Mouse (Mus musculus): ENCODE data around the gene Herc3. TPM values are rescaled to one million over a fixed set of nuclear protein-coding genes. Genes with fewer than 3 reads are reported as not detected.

Gene Herc3
- polyA plus RNA-seq, 1 experiment from 2014 or later: 20.1 TPM

DNA sequence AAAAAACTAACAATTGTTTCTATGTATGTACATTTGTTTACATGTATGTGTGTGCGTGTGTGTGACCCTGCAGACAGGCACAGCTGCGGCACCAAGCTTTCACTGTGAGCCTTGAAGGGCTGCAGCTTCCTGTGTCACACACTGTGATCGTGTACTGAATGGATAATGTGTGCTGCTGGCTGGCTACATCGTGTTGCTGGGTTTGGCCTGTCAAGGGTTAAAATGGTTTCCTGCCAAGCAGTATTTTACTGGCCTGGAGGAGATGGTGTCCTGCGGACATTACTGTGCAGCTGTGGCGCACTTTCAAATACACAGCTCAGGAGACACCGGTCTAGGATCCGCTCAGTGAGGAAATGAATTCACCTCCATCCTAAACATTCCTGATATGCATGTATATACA lies 71.9 kb downstream of the Herc3 start:
- H3K36me3 ChIP-seq: peaks cover 7% of the 10 kb centered on the region; the same call in 1 of the 2 replicates
- H3K27ac ChIP-seq (replicated peaks): peak overlapping the region; percentile 76
- H3K4me1 ChIP-seq (replicated peaks): peaks cover 14% of the 10 kb centered on the region
- peak overlapping the region; percentile 44 for H3K4me2 ChIP-seq
- ATAC-seq (ENCODE audit: low read depth): peak; percentile 86
- H3K4me3 ChIP-seq: peak overlapping the region; percentile 12; the same call in 1 of the 2 replicates
- WGBS: 8% methylated on average over 8 of the region's 8 CpGs
- peaks cover 16% of the 10 kb centered on the region for H3K9me3 ChIP-seq
- 0 out of 2 replicates have a peak overlapping the region, but pooled peaks have one; percentile 26 for H3K9ac ChIP-seq
- H3K27me3 ChIP-seq: no peaks in the 10 kb centered on the region

DNA sequence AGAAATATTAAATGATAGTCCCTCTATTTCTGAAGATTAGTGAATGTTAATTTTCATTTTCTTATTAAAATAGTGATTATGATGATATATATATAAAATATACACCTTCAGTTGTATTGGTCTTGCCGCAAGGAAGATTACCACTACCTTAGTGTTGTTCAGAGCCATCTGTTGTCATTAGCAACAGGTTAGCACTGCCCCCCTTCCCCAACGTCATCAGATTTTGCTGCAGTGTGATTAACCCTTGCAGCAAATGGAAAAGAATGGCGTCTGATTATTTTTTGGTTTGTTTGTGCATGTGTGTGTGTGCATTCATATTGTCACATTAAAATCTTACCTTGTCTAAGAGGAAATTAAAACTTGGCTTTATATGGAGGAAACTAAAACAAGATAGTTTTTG lies 73.3 kb downstream of the Herc3 start:
- no peak for ATAC-seq (ENCODE audit: low read depth)
- no peaks in the 10 kb centered on the region for H3K27me3 ChIP-seq
- H3K9ac ChIP-seq: no peak overlapping the region
- peaks cover 16% of the 10 kb centered on the region for H3K9me3 ChIP-seq
- peaks cover 7% of the 10 kb centered on the region; the same call in 1 of the 2 replicates for H3K36me3 ChIP-seq
- H3K4me3 ChIP-seq: no peak overlapping the region
- WGBS: 49% methylated on average over 3 of the region's 3 CpGs
- H3K27ac ChIP-seq (replicated peaks): no peak overlapping the region
- H3K4me1 ChIP-seq (replicated peaks): peaks cover 14% of the 10 kb centered on the region
- H3K4me2 ChIP-seq: no peak overlapping the region

DNA sequence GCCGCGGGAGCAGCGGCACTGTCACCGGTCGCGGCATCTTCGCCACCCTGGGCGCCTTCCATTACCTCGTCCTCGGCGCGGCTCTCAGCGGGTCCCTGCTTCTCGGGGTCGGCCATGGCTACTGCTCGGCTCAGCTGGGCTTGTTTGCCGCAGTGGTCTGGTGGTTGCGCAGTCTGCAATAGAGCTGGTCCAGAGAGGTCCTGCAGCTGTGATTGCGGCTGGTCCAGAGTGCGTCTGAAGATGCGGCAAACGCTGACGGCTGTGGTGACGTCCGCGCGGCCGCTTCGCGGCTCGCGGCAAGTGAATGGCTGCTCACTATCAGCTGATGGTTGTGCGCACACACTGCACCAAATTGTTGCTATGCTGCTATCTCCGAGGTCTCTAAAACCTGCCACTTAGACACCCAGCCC lies 75.6 kb downstream of the Herc3 start, which contains the start of gene Nap1l5:
TSS of gene Nap1l5 (minus strand) at position 225 of the 410 bp plus-strand sequence.
- peaks cover 16% of the 10 kb centered on the region for H3K9me3 ChIP-seq
- peak within 1 kb of the TSS; percentile 83 for H3K27ac ChIP-seq (replicated peaks)

DNA sequence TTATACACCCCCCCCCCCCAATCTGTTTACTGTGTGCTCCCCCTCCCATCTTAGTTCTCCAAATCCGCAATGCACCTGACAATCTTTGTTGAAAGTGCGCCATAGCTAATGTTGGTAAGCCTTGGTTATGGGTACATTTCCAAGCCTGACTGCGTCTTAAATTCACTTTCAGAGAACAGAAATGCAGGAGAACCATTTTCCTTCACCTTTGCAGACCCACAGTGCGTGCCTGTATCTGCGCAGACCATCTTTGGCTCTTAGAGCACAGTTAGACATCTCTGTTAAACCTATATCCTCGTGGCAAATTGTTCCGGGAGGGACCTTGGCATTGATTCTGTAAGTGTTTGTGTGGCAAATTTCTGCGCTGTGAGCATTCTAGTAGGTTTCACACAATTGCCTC lies 76.1 kb downstream of the Herc3 start:
- peak; percentile 25 for ATAC-seq (ENCODE audit: low read depth)
- no peaks in the 10 kb centered on the region for H3K27me3 ChIP-seq
- peaks cover 7% of the 10 kb centered on the region for H3K4me1 ChIP-seq (replicated peaks)
- H3K27ac ChIP-seq (replicated peaks): peak overlapping the region; percentile 83
- 0 out of 2 replicates have a peak overlapping the region, but pooled peaks have one; percentile 22 for H3K9ac ChIP-seq
- peaks cover 7% of the 10 kb centered on the region; the same call in 1 of the 2 replicates for H3K36me3 ChIP-seq
- peaks cover 16% of the 10 kb centered on the region for H3K9me3 ChIP-seq
- H3K4me2 ChIP-seq: peak overlapping the region; percentile 63
- H3K4me3 ChIP-seq: peak overlapping the region; percentile 50
- WGBS: 74% methylated on average over 8 of the region's 8 CpGs

More for the DNA sequence above, 75.6 kb downstream of the Herc3 start, which contains the start of gene Nap1l5:
- H3K4me2 ChIP-seq: peak within 1 kb of the TSS; percentile 63
- peaks cover 7% of the 10 kb centered on the region; the same call in 1 of the 2 replicates for H3K36me3 ChIP-seq
- peak; percentile 92 for ATAC-seq (ENCODE audit: low read depth)
- WGBS: 58% methylated on average over 34 of the region's 34 CpGs
- H3K4me3 ChIP-seq: peak within 1 kb of the TSS; percentile 50
- H3K4me1 ChIP-seq (replicated peaks): peaks cover 12% of the 10 kb centered on the region
- H3K27me3 ChIP-seq: no peaks in the 10 kb centered on the region
- H3K9ac ChIP-seq: peak within 1 kb of the TSS; percentile 77

DNA sequence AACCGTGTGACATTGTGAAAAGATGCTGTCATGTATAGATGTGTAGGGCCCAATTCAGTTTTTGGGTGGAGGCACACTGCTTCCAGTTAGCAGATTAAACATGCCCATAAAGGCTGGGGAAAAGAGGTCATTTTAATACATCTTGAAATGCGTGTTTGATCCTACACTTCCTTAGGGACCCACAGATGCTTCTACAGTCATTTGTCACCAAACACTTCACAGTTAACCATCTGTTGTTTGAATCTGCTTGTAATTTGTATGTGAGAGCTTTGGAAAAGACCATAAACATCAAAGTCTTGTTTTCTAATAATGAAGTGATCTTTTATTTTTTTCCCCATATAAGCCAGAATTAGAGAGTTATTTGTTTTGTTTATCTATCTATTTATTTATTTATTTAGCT lies 76.5 kb downstream of the Herc3 start:
- 66% methylated on average over 2 of the region's 2 CpGs for WGBS
- Histone ChIP-seq H3K36me3 (peaks cover 7% of the 10 kb centered on the region; the same call in 1 of the 2 replicates), H3K4me3 (no peak overlapping the region), H3K9me3 (peaks cover 16% of the 10 kb centered on the region), H3K4me2 (peak overlapping the region; percentile 63; the same call in 1 of the 2 replicates), H3K9ac (no peak overlapping the region), H3K27me3 (no peaks in the 10 kb centered on the region), H3K4me1 (replicated peaks) (peaks cover 6% of the 10 kb centered on the region), H3K27ac (replicated peaks) (peak overlapping the region; percentile 83)
- no peak for ATAC-seq (ENCODE audit: low read depth)

DNA sequence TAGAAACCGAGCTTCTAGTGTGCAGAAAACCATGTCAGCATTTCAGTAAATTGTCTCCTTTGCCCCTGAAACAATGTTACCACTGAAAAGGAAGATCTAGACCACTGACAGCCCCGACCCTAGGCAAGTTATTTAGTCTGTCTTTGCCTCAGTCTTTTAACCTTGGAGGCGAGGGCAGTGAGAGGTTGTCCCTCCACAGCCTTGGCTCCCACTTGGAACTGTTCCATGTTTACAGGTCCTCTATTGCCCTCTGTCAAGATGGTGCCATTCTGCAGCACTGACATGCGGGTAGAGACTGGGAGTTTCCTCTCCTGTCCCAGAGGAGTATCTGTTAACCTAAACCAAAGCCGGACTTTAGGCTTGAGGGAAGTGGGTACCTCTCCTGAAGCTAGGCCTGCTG lies 81.6 kb downstream of the Herc3 start:
- H3K9ac ChIP-seq: no peak overlapping the region
- no peaks in the 10 kb centered on the region for H3K27me3 ChIP-seq
- no peaks in the 10 kb centered on the region for H3K9me3 ChIP-seq
- H3K4me3 ChIP-seq: no peak overlapping the region
- H3K36me3 ChIP-seq: peaks cover 7% of the 10 kb centered on the region
- no peaks in the 10 kb centered on the region for H3K4me1 ChIP-seq (replicated peaks)
- no peak overlapping the region for H3K27ac ChIP-seq (replicated peaks)
- WGBS: 83% methylated on average over 5 of the region's 5 CpGs
- H3K4me2 ChIP-seq: no peak overlapping the region
- ATAC-seq (ENCODE audit: low read depth): no peak

DNA sequence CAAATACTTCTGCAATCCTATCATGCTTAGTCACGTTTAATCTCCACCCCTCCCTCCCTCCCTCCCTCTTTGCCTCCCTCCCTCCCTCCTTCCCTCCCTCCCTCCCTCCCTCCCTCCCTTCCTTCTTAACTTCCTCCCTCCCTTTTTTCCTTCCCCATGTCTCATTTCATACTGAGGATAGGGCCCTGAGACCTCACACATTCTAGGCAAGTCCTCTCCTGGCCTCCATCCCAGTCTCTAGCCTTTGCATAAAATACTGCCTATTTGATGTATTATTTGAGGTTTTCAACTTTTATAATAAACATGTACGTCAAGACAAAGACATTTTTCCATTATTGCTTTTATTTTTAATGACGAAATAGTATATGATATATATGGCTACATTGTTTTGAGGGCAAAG lies 82.3 kb downstream of the Herc3 start:
- H3K4me2 ChIP-seq: no peak overlapping the region
- no peak overlapping the region for H3K9ac ChIP-seq
- no peaks in the 10 kb centered on the region for H3K9me3 ChIP-seq
- no peak overlapping the region for H3K4me3 ChIP-seq
- H3K27me3 ChIP-seq: no peaks in the 10 kb centered on the region
- H3K27ac ChIP-seq (replicated peaks): no peak overlapping the region
- WGBS: 77% methylated on average over 3 of the region's 3 CpGs
- no peaks in the 10 kb centered on the region for H3K4me1 ChIP-seq (replicated peaks)
- peaks cover 9% of the 10 kb centered on the region for H3K36me3 ChIP-seq
- no peak for ATAC-seq (ENCODE audit: low read depth)

DNA sequence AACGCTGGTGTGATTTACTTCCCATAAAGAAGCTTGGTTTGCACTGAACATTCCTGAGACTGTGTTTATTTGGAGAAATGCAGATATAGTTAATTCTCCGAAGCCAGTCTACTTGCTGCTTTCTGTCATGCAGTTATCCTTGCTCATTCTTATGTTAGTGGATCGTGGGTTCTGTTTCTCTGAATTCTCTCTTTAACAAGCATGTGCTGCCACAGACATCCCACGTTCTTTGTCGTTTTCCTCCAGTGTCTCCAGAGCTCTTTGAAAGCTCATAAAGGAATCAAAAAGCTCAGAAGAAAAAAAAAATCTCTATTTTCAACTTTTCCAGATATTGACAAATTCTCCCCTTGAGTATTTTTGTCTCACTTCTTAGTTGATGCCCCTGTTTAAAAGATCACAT lies 82.7 kb downstream of the Herc3 start:
- Histone ChIP-seq H3K4me1 (replicated peaks) (no peaks in the 10 kb centered on the region), H3K9me3 (no peaks in the 10 kb centered on the region), H3K4me2 (no peak overlapping the region), H3K27ac (replicated peaks) (no peak overlapping the region), H3K36me3 (peaks cover 13% of the 10 kb centered on the region), H3K4me3 (no peak overlapping the region), H3K9ac (no peak overlapping the region), H3K27me3 (no peaks in the 10 kb centered on the region)
- ATAC-seq (ENCODE audit: low read depth): no peak
- 83% methylated on average over 5 of the region's 5 CpGs for WGBS

DNA sequence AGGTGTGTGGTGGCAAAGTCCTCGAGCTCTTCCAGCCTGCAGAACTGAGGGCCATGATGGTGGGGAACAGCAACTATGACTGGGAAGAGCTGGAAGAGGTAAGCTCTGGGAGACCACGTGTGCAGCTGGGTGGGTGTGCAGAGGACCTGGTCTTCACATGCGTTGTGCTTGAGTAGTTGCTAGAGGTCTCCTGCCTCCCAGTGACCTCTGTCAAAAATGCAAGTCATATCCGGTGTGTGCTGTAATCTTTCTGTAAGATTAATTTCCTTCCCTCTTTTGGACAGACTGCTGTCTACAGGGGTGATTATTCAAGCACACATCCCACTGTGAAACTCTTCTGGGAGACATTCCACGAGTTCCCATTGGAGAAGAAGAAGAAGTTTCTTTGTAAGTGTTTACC lies 85.2 kb downstream of the Herc3 start:
- Histone ChIP-seq H3K9me3 (no peaks in the 10 kb centered on the region), H3K4me2 (no peak overlapping the region), H3K9ac (no peak overlapping the region), H3K36me3 (peaks cover 18% of the 10 kb centered on the region), H3K27ac (replicated peaks) (no peak overlapping the region), H3K27me3 (no peaks in the 10 kb centered on the region), H3K4me1 (replicated peaks) (no peaks in the 10 kb centered on the region), H3K4me3 (no peak overlapping the region)
- 80% methylated on average over 5 of the region's 5 CpGs for WGBS
- ATAC-seq (ENCODE audit: low read depth): no peak

DNA sequence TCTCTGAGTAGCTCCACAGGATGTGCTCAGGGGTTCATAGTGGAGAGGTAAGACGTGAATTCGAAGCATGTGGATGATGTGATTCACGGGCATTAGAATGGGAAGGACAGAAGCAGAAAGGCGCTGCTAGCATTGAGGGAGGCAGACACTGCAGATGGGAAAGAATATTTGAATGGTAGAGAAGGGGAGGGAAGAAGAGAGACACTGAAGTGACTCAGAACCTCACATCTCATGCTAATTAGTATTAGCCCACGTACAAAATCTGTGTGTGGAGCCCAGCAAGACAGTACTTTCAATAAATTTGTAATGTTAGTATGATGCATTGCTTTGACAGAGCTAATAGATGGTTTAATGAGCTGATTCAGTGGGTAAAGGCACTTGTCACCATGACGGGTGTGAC lies 89.5 kb downstream of the Herc3 start:
- H3K9me3 ChIP-seq: no peaks in the 10 kb centered on the region
- H3K4me2 ChIP-seq: no peak overlapping the region
- no peak for ATAC-seq (ENCODE audit: low read depth)
- no peak overlapping the region for H3K9ac ChIP-seq
- no peak overlapping the region for H3K4me3 ChIP-seq
- H3K27ac ChIP-seq (replicated peaks): no peak overlapping the region
- H3K27me3 ChIP-seq: no peaks in the 10 kb centered on the region
- H3K36me3 ChIP-seq: peaks cover 18% of the 10 kb centered on the region
- H3K4me1 ChIP-seq (replicated peaks): no peaks in the 10 kb centered on the region
- WGBS: 85% methylated on average over 6 of the region's 6 CpGs

DNA sequence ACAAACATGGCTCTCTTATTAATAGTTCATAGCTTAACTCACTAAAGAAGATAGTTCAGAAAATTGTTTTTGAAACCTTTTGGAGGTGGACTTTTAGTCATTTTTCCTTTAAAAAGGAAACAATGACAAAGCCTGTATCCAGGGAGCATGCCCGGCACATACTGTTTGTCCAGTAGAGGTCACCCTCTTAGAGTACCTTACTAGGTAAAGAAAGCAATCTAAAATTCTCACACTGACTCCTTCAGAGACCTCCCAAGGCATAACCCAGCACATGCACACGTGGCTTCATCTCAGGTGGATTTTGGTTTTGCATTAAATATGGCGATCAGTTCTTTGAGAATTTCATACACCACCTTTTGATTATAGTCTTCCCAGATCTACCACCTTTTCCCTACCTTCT lies 90.4 kb downstream of the Herc3 start:
- no peaks in the 10 kb centered on the region for H3K9me3 ChIP-seq
- H3K4me1 ChIP-seq (replicated peaks): no peaks in the 10 kb centered on the region
- no peak for ATAC-seq (ENCODE audit: low read depth)
- H3K27me3 ChIP-seq: no peaks in the 10 kb centered on the region
- no peak overlapping the region for H3K9ac ChIP-seq
- H3K4me2 ChIP-seq: no peak overlapping the region
- no peak overlapping the region for H3K4me3 ChIP-seq
- WGBS: 59% methylated on average over 3 of the region's 3 CpGs
- H3K27ac ChIP-seq (replicated peaks): no peak overlapping the region
- peaks cover 12% of the 10 kb centered on the region for H3K36me3 ChIP-seq

DNA sequence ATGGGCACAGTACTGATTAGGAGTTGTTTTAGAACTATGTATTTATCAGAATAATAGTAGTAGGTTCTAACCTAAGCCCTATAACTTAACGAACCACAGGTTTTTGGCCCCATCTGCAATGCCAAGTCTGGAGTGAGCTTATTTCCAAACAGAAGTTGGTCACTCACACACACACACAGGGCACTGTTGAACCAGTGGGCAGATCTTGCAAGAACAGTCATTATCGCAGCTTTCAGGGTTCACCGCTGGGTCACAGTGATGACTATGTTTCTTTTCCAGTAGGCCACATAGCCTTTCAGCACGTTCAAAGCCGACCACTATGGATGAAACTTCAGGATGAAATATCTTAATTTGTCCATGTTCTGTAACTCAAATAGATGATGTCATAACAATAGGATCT lies 91.2 kb downstream of the Herc3 start:
- Histone ChIP-seq H3K4me2 (no peak overlapping the region), H3K4me3 (no peak overlapping the region), H3K4me1 (replicated peaks) (no peaks in the 10 kb centered on the region), H3K27me3 (no peaks in the 10 kb centered on the region), H3K9me3 (no peaks in the 10 kb centered on the region), H3K36me3 (peaks cover 11% of the 10 kb centered on the region), H3K27ac (replicated peaks) (no peak overlapping the region), H3K9ac (no peak overlapping the region)
- 87% methylated on average over 5 of the region's 5 CpGs for WGBS
- no peak for ATAC-seq (ENCODE audit: low read depth)

DNA sequence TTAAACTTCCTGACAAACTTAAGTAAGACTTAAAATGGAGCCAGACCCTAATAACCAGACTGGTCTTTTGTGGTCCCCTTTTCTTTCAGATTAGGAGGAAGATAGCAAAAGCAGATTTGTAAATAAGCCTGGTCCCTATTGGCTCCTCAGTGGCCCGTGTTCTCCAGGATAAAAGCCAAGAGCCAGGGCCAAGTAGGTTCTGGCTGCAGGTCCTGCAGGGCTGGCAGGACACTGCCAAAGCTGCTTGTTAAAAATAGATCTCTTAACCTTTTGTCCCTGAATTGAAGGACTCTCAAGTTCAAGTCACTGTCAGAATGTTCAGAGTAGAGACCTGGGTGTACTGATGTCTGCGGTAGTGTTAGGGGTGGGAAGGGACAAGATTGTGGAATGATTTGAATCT lies 96.6 kb downstream of the Herc3 start:
- H3K9me3 ChIP-seq: no peaks in the 10 kb centered on the region
- H3K27ac ChIP-seq (replicated peaks): no peak overlapping the region
- no peaks in the 10 kb centered on the region for H3K27me3 ChIP-seq
- 73% methylated on average over 2 of the region's 2 CpGs for WGBS
- no peak for ATAC-seq (ENCODE audit: low read depth)
- H3K36me3 ChIP-seq: no peaks in the 10 kb centered on the region
- peaks cover 9% of the 10 kb centered on the region for H3K4me1 ChIP-seq (replicated peaks)
- H3K9ac ChIP-seq: no peak overlapping the region
- no peak overlapping the region for H3K4me2 ChIP-seq
- no peak overlapping the region for H3K4me3 ChIP-seq

All from neural tube, embryonic 13.5 days (tissue).